Mouse (Mus musculus) midbrain, embryonic 16.5 days (tissue): ENCODE data around the gene Krtap15. TPM values are rescaled to one million over a fixed set of nuclear protein-coding genes. Genes with fewer than 3 reads are reported as not detected.

Source experiments
- ATAC-seq: fragments of 200-750 bp; cut with Nextera tagmentation; 2 replicates; pipeline ENCODE4 v1.8.0; 2017; ENCODE audit warnings: moderate TSS enrichment
- H3K27ac ChIP-seq: fragments of 300-500 bp; sonication (generic); 2 replicates; pipeline ENCODE4 v1.5.1; 2014; ENCODE audit warnings: mild to moderate bottlenecking, low read length, mixed read lengths
- H3K27me3 ChIP-seq: fragments of 300-500 bp; sonication (generic); 2 replicates; pipeline ENCODE4 v1.6.1; 2014; ENCODE audit warnings: low read depth, low read length, mixed read lengths; ENCODE audit not compliant: control insufficient read depth, insufficient read depth
- H3K36me3 ChIP-seq: fragments of 300-500 bp; sonication (generic); 2 replicates; pipeline ENCODE4 v1.6.1; 2014; ENCODE audit warnings: mild to moderate bottlenecking, low read length, moderate library complexity, mixed read lengths; ENCODE audit not compliant: control insufficient read depth, insufficient read depth
- H3K4me1 ChIP-seq: fragments of 300-500 bp; sonication (generic); 2 replicates; pipeline ENCODE4 v1.6.1; 2014; ENCODE audit warnings: mild to moderate bottlenecking, low read length, mixed read lengths; ENCODE audit not compliant: control insufficient read depth, insufficient read depth
- H3K4me2 ChIP-seq: fragments of 300-500 bp; sonication (generic); 2 replicates; pipeline ENCODE4 v1.6.1; 2014; ENCODE audit warnings: mild to moderate bottlenecking, low read length, mixed read lengths
- H3K4me3 ChIP-seq: fragments of 300-500 bp; sonication (generic); 2 replicates; pipeline ENCODE4 v1.5.1; 2014; ENCODE audit warnings: low read depth, mild to moderate bottlenecking, low read length, moderate library complexity, mixed read lengths
- H3K9ac ChIP-seq: fragments of 300-500 bp; sonication (generic); 2 replicates; pipeline ENCODE4 v1.6.1; 2014; ENCODE audit warnings: low read depth, low read length, mixed read lengths
- H3K9me3 ChIP-seq: fragments of 300-500 bp; sonication (generic); replicated peaks from 2 replicates; pipeline ENCODE4 v1.6.1; 2014; ENCODE audit warnings: mild to moderate bottlenecking, low read length, mixed read lengths; ENCODE audit not compliant: control insufficient read depth, poor library complexity, severe bottlenecking
- WGBS: fragments of 180-500 bp; shearing (Covaris S2); extraction: QIAGEN DNeasy Blood & Tissue Kit; methylation state at CpG from one replicate; pipeline ENCODE4 v1.1.7; 2014; 5-methylcytosine and 5-hydroxymethylcytosine counted together
- polyA plus RNA-seq: library from polyadenylated mRNA; unstranded; fragments of >200 nt; fragmentation: Nextera tagmentation; extraction: Ambion mirVana; gene quantifications from 2 replicates; pipeline ENCODE4 v1.2.1, GENCODE M21; 2015

Gene Krtap15
- polyA plus RNA-seq, 1 experiment from 2014 or later: not detected

DNA sequence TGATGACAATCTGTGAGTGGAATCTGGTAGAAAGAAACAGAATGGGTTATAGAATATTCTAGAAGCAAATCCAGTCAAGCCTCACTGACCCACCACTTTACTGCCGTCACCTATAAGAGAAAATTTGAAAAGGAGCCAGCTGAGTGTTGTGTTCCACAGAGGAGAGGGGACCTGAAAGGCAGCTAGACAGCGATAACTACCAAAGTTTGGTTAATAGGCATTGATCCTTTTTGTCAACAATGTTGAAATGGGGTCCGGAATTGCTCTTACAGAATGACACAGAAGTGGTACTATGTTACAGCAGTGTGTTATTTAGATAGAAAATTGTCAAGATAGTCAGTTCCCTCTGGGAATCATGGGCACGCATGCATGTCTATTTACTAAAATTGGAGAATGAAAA, 28.5 kb downstream of the Krtap15 start:
- no peaks in the 10 kb centered on the region for H3K27me3 ChIP-seq
- H3K9ac ChIP-seq: no peak overlapping the region
- no peak for ATAC-seq
- H3K4me2 ChIP-seq: no peak overlapping the region
- no peaks in the 10 kb centered on the region for H3K4me1 ChIP-seq
- H3K9me3 ChIP-seq: no peaks in the 10 kb centered on the region
- no peaks in the 10 kb centered on the region for H3K36me3 ChIP-seq
- 84% methylated on average over 4 of the region's 4 CpGs for WGBS
- no peak overlapping the region for H3K27ac ChIP-seq
- no peak overlapping the region for H3K4me3 ChIP-seq

DNA sequence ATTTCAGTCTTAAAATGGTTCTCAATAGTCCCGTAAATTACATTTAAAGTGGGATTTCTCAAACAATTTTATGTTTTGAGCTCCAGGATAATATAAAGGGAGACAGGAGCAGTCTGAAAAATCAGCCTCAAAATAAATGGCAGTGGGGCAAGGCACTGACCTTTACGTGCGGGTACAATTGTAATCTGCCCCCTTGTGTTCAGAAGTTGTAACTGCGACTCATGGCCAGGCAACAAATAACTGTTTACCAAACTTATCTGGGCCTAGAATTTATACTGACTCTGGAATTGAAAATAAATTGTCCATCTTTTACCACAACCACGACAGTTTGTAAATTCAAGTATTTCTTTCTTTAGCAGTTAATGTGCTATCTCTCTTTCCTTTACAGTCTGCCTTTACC, 31.4 kb downstream of the Krtap15 start:
- ATAC-seq: no peak
- WGBS: 13% methylated on average over 5 of the region's 5 CpGs

DNA sequence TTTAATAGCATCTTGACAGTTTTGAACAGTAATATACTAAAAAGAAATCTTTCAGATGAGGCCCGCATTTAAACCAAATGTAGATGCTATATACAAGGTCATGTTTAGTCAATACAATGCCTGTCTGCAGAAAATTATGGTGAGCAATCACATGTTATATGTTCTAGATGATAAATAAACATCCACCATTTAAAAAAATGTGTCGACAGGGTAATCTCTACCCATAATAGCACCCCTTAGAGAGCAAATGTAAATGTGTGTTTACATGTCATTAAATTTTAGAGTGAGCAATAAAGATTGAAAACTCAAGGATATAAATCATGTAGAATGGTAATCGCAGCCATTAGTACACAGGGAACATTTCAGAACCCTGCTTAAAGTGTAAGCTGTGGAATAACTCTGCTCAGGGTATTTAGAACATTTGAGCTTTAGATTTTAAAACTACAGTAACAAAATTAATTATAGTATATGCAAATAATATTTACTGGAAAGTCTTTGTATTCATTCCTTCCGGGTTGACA, 44.9 kb downstream of the Krtap15 start:
- Histone ChIP-seq H3K4me2 (no peak overlapping the region), H3K4me3 (no peak overlapping the region), H3K27me3 (no peaks in the 10 kb centered on the region), H3K9ac (no peak overlapping the region), H3K4me1 (no peaks in the 10 kb centered on the region), H3K27ac (no peak overlapping the region), H3K9me3 (no peaks in the 10 kb centered on the region), H3K36me3 (no peaks in the 10 kb centered on the region)
- 92% methylated on average over 4 of the region's 4 CpGs for WGBS
- no peak for ATAC-seq

More for the DNA sequence above, 31.4 kb downstream of the Krtap15 start:
- H3K9ac ChIP-seq: no peak overlapping the region
- no peaks in the 10 kb centered on the region for H3K9me3 ChIP-seq
- H3K27me3 ChIP-seq: no peaks in the 10 kb centered on the region
- no peak overlapping the region for H3K4me2 ChIP-seq
- H3K4me1 ChIP-seq: no peaks in the 10 kb centered on the region
- no peaks in the 10 kb centered on the region for H3K36me3 ChIP-seq
- H3K4me3 ChIP-seq: no peak overlapping the region
- no peak overlapping the region for H3K27ac ChIP-seq

DNA sequence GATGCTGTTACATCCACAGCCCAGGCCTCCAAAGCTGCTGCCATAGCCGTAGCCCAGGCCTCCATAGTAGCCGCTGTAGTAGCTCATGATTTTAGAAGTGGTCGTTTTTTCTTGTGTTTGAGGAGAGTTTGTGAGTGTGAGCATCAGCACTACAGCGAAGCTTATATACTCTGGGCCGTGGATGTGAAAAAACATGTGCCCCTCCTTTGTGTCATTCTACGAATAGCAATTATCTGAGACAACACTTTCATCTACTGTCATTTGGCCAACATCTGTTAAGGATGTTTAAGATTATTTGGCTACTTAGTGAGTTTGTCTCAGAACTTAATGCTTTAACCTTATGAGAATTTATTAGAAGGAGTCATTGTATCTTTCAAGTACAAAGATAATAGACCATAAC, 49.3 kb downstream of the Krtap15 start, which contains the start of gene Krtap19-1:
Krtap19-1 (minus strand) TSS at position 101 of the 400 bp plus-strand sequence.
- WGBS: 87% methylated on average over 6 of the region's 6 CpGs
- no peak for ATAC-seq
- Histone ChIP-seq H3K4me2 (no peak within 1 kb of the TSS), H3K36me3 (no peaks in the 10 kb centered on the region), H3K4me3 (no peak within 1 kb of the TSS), H3K9ac (no peak within 1 kb of the TSS), H3K9me3 (no peaks in the 10 kb centered on the region), H3K4me1 (no peaks in the 10 kb centered on the region), H3K27me3 (no peaks in the 10 kb centered on the region), H3K27ac (no peak within 1 kb of the TSS)

DNA sequence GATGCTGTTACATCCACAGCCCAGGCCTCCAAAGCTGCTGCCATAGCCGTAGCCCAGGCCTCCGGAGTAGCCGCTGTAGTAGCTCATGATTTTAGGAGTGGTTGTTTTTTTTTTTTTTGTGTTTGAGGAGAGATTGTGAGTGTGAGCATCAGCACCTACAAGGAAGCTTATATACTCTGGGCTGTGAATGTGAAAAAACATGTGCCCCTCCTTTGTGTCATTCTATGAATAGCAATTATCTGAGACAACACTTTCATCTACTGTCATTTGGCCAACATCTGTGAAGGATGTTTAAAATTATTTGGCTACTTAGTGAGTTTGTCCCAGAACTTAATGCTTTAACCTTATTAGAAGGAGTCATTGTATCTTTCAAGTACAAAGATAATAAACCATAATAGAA, 54.2 kb downstream of the Krtap15 start, which contains the start of gene Krtap19-2:
Krtap19-2 (minus strand) TSS at position 101 of the 400 bp plus-strand sequence.
- WGBS: 98% methylated on average over 3 of the region's 3 CpGs
- Histone ChIP-seq H3K4me1 (no peaks in the 10 kb centered on the region), H3K27me3 (no peaks in the 10 kb centered on the region), H3K4me3 (no peak within 1 kb of the TSS), H3K4me2 (no peak within 1 kb of the TSS), H3K27ac (no peak within 1 kb of the TSS), H3K36me3 (no peaks in the 10 kb centered on the region), H3K9ac (no peak within 1 kb of the TSS), H3K9me3 (no peaks in the 10 kb centered on the region)
- no peak for ATAC-seq

DNA sequence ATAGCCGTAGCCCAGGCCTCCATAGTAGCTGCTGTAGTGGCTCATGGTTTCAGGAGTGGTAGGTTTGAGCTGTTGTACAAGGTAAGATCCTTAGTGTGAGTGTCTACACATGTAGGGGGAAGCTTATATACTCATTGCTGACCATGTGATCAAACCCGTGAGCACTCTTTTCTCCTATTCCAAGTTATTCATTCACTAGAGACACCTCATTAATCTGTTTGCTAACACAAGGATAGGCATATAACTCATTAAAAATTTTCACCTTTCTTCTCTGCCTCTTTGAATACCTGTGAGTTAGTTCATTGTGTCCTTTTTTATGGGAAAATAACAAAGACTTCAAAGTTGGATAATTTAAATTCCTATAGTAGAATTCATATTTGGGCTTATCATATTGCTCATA, 57.9 kb downstream of the Krtap15 start, which contains the start of gene Krtap19-3:
Krtap19-3 (minus strand) TSS at position 101 of the 400 bp plus-strand sequence.
- no peaks in the 10 kb centered on the region for H3K36me3 ChIP-seq
- no peaks in the 10 kb centered on the region for H3K27me3 ChIP-seq
- 81% methylated on average over 2 of the region's 2 CpGs for WGBS
- H3K4me3 ChIP-seq: no peak within 1 kb of the TSS
- no peaks in the 10 kb centered on the region for H3K9me3 ChIP-seq
- H3K9ac ChIP-seq: no peak within 1 kb of the TSS
- ATAC-seq: no peak
- H3K4me1 ChIP-seq: no peaks in the 10 kb centered on the region
- H3K4me2 ChIP-seq: no peak within 1 kb of the TSS
- H3K27ac ChIP-seq: no peak within 1 kb of the TSS

Other genes starting within 250 kb of the Krtap15 start
- gene Krtap24-1, start 207.9 kb upstream of the Krtap15 start, polyA plus RNA-seq: not detected in 2 replicates
- gene 2310079G19Rik, start 192.5 kb upstream of the Krtap15 start, polyA plus RNA-seq: not detected in 2 replicates
- not detected in 2 replicates for gene Krtap26-1, start 172.4 kb upstream of the Krtap15 start, polyA plus RNA-seq
- not detected in 2 replicates for gene Krtap27-1, start 148.5 kb upstream of the Krtap15 start, polyA plus RNA-seq
- not detected in 2 replicates for gene 2310061N02Rik, start 112.3 kb upstream of the Krtap15 start, polyA plus RNA-seq
- not detected in 2 replicates for gene Krtap13-1, start 91.4 kb upstream of the Krtap15 start, polyA plus RNA-seq
- gene Krtap13, start 68.6 kb upstream of the Krtap15 start, polyA plus RNA-seq: 0.21 TPM in 1 of 2 replicates, not detected in the other
- not detected in 2 replicates for gene 2310034C09Rik, start 61.4 kb upstream of the Krtap15 start, polyA plus RNA-seq
- not detected in 2 replicates for gene 2310057N15Rik, start 46.0 kb upstream of the Krtap15 start, polyA plus RNA-seq
- gene Gm5965, start 42.3 kb upstream of the Krtap15 start, polyA plus RNA-seq: not detected in 2 replicates
- not detected in 2 replicates for gene Gm20741, start 8.0 kb upstream of the Krtap15 start, polyA plus RNA-seq
- gene Krtap14, start 5.9 kb downstream of the Krtap15 start, polyA plus RNA-seq: not detected in 2 replicates
- gene Krtap19-1, start 49.2 kb downstream of the Krtap15 start, polyA plus RNA-seq: not detected in 2 replicates
- not detected in 2 replicates for gene Krtap19-2, start 54.1 kb downstream of the Krtap15 start, polyA plus RNA-seq
- not detected in 2 replicates for gene Krtap19-3, start 57.8 kb downstream of the Krtap15 start, polyA plus RNA-seq
- gene Krtap19-4, start 64.9 kb downstream of the Krtap15 start, polyA plus RNA-seq: not detected in 2 replicates
- not detected in 2 replicates for gene Krtap19-5, start 76.2 kb downstream of the Krtap15 start, polyA plus RNA-seq
- not detected in 2 replicates for gene Krtap19-9b, start 112.0 kb downstream of the Krtap15 start, polyA plus RNA-seq
- not detected in 2 replicates for gene Krtap16-3, start 142.7 kb downstream of the Krtap15 start, polyA plus RNA-seq
- gene Krtap22-2, start 190.5 kb downstream of the Krtap15 start, polyA plus RNA-seq: not detected in 2 replicates
- gene Gm10229, start 195.1 kb downstream of the Krtap15 start, polyA plus RNA-seq: not detected in 2 replicates
- not detected in 2 replicates for gene Krtap6-1, start 211.5 kb downstream of the Krtap15 start, polyA plus RNA-seq
- not detected in 2 replicates for gene Gm10228, start 221.3 kb downstream of the Krtap15 start, polyA plus RNA-seq
- not detected in 2 replicates for gene Krtap6-5, start 227.7 kb downstream of the Krtap15 start, polyA plus RNA-seq
- not detected in 2 replicates for gene 1110025L11Rik, start 243.8 kb downstream of the Krtap15 start, polyA plus RNA-seq